Mouse (Mus musculus) NIH3T3 (cell line): ENCODE data around the gene Ubap2.

Experiments used
- DNase-seq: peaks from one replicate; pipeline ENCODE4 v3.0.0-alpha.2; 2012; ENCODE audit warnings: low read depth

Gene Ubap2

GRCm38 (mm10) chr4:41260691-41261090 lies 14.3 kb downstream of the Ubap2 start:
- peak; percentile 32 for DNase-seq

- DNase-seq, result no peak
Measured at GRCm38 (mm10) chr4:41259019-41259418, 15.9 kb downstream of the Ubap2 start.

- DNase-seq, result peak; percentile 6
Measured at GRCm38 (mm10) chr4:41257752-41258151, 17.2 kb downstream of the Ubap2 start.

- no peak for DNase-seq
Measured at GRCm38 (mm10) chr4:41255564-41256210, 19.3 kb downstream of the Ubap2 start.

GRCm38 (mm10) chr4:41253756-41254155 lies 21.2 kb downstream of the Ubap2 start:
- DNase-seq, result no peak

- no peak for DNase-seq
Measured at GRCm38 (mm10) chr4:41245408-41245807, 29.5 kb downstream of the Ubap2 start.

- no peak for DNase-seq
Measured at GRCm38 (mm10) chr4:41240916-41241315, 34.0 kb downstream of the Ubap2 start.

GRCm38 (mm10) chr4:41235621-41236020 lies 39.3 kb downstream of the Ubap2 start:
- DNase-seq, result no peak

- DNase-seq, result peak; percentile 74
Measured at GRCm38 (mm10) chr4:41226351-41226750, 48.6 kb downstream of the Ubap2 start.

GRCm38 (mm10) chr4:41225412-41225811 lies 49.5 kb downstream of the Ubap2 start:
- peak; percentile 59 for DNase-seq

GRCm38 (mm10) chr4:41208050-41208449 lies 66.9 kb downstream of the Ubap2 start:
- no peak for DNase-seq

- no peak for DNase-seq
Measured at GRCm38 (mm10) chr4:41205751-41206150, 69.2 kb downstream of the Ubap2 start.

GRCm38 (mm10) chr4:41202135-41202534 lies 72.8 kb downstream of the Ubap2 start:
- DNase-seq, result no peak

GRCm38 (mm10) chr4:41196861-41197610 lies 77.9 kb downstream of the Ubap2 start:
- DNase-seq, result peak; percentile 69

- DNase-seq, result no peak
Measured at GRCm38 (mm10) chr4:41195328-41195727, 79.6 kb downstream of the Ubap2 start.

GRCm38 (mm10) chr4:41192544-41193512 lies 82.1 kb downstream of the Ubap2 start:
- no peak for DNase-seq

GRCm38 (mm10) chr4:41189809-41190208 lies 85.1 kb downstream of the Ubap2 start:
- DNase-seq, result no peak

GRCm38 (mm10) chr4:41179825-41180725 lies 94.9 kb downstream of the Ubap2 start:
- no peak for DNase-seq

GRCm38 (mm10) chr4:41174631-41175030 lies 100.3 kb downstream of the Ubap2 start:
- no peak for DNase-seq

- no peak for DNase-seq
Measured at GRCm38 (mm10) chr4:41170970-41171369, 104.0 kb downstream of the Ubap2 start.
